Mouse (Mus musculus): ENCODE results near the gene Ldb3. TPM values are rescaled to one million over a fixed set of nuclear protein-coding genes. Genes with fewer than 3 reads are reported as not detected.
A peak's percentile ranks its signal among the peaks of the same experiment; 100 is the strongest.

Ldb3 gene
- total and polyA plus RNA-seq, 3 experiments: 0.01 TPM; not detected in 2

- peaks cover 2 to 5% of the 10 kb centered on the region in 2 experiments; a peak in 3 of 4 replicates for H3K4me1 ChIP-seq (ENCODE audit: control insufficient read depth in 1 of 2, insufficient read depth in 2 of 2, low read length in 2 of 2)
- no peak overlapping the region for H3K4me3 ChIP-seq (ENCODE audit: control insufficient read depth in 1 of 2, insufficient read depth in 1 of 2, low read depth in 2 of 2, low read length in 2 of 2)
- H3K27ac ChIP-seq (ENCODE audit: control insufficient read depth, low read depth, low read length): no peak overlapping the region
- TF ChIP-seq POLR2A (IDR thresholded peaks at IDR 0.05; ENCODE audit: control insufficient read depth in 1 of 2, insufficient read depth in 1 of 2, low read depth in 1 of 2, low read length in 2 of 2, poor library complexity in 1 of 2) (no peak), POLR2AphosphoS2 (IDR thresholded peaks at IDR 0.05; ENCODE audit: low read length) (no peak), BHLHE40 (IDR thresholded peaks at IDR 0.05; ENCODE audit: borderline replicate concordance, low read depth, low read length) (no peak), ETS1 (IDR thresholded peaks at IDR 0.05; ENCODE audit: low read depth, low read length) (no peak), POLR2AphosphoS5 (IDR thresholded peaks at IDR 0.05; ENCODE audit: borderline replicate concordance, low read depth, low read length) (no peak)
- no peaks in the 10 kb centered on the region; a peak in 1 of 4 replicates for H3K36me3 ChIP-seq (ENCODE audit: control insufficient read depth in 1 of 2, insufficient read depth in 2 of 2, low read length in 2 of 2)
- DNase-seq (ENCODE audit: low read depth, low spot score): no peak
- H3K9ac ChIP-seq (ENCODE audit: control insufficient read depth, low read depth, low read length, poor library complexity, severe bottlenecking): no peak overlapping the region
- no peaks in the 10 kb centered on the region; a peak in 2 of 4 replicates for H3K27me3 ChIP-seq (ENCODE audit: control insufficient read depth in 1 of 2, insufficient read depth in 2 of 2, low read length in 2 of 2)
- no peaks in the 10 kb centered on the region for H3K9me3 ChIP-seq (replicated peaks; ENCODE audit: insufficient read depth, low read length)
- no peaks in the 10 kb centered on the region for H3K79me2 ChIP-seq (ENCODE audit: control insufficient read depth, insufficient read depth, low read length, poor library complexity)
These were observed 76.6 kb downstream of the Ldb3 start for GRCm38 (mm10) chr14:34511901-34512300.

GRCm38 (mm10) chr14:34508842-34509439 is 79.5 kb downstream of the Ldb3 start:
- peak; percentile 40 for DNase-seq (ENCODE audit: low read depth, low spot score)
- Histone ChIP-seq H3K9me3 (replicated peaks; ENCODE audit: insufficient read depth, low read length) (no peaks in the 10 kb centered on the region), H3K79me2 (ENCODE audit: control insufficient read depth, insufficient read depth, low read length, poor library complexity) (no peaks in the 10 kb centered on the region), H3K4me1 (ENCODE audit: control insufficient read depth in 1 of 2, insufficient read depth in 2 of 2, low read length in 2 of 2) (peaks cover 2 to 5% of the 10 kb centered on the region in 2 experiments; a peak in 3 of 4 replicates), H3K27me3 (ENCODE audit: control insufficient read depth in 1 of 2, insufficient read depth in 2 of 2, low read length in 2 of 2) (no peaks in the 10 kb centered on the region; a peak in 1 of 4 replicates), H3K27ac (ENCODE audit: control insufficient read depth, low read depth, low read length) (no peak overlapping the region), H3K4me3 (ENCODE audit: control insufficient read depth in 1 of 2, insufficient read depth in 1 of 2, low read depth in 2 of 2, low read length in 2 of 2) (peak overlapping the region in 1 of 2 experiments; percentile 44; a peak in 3 of 4 replicates), H3K36me3 (ENCODE audit: control insufficient read depth in 1 of 2, insufficient read depth in 2 of 2, low read length in 2 of 2) (no peaks in the 10 kb centered on the region; a peak in 1 of 4 replicates), H3K9ac (ENCODE audit: control insufficient read depth, low read depth, low read length, poor library complexity, severe bottlenecking) (no peak overlapping the region)
- TF ChIP-seq MAX (IDR thresholded peaks at IDR 0.05; ENCODE audit: low read length) (peak; percentile 73), MXI1 (IDR thresholded peaks at IDR 0.05; ENCODE audit: low read depth, low read length) (0 out of 2 replicates have a peak, but pooled peaks have one; percentile 35), ZNF384 (IDR thresholded peaks at IDR 0.05; ENCODE audit: low read depth, low read length) (no peak)

DNA sequence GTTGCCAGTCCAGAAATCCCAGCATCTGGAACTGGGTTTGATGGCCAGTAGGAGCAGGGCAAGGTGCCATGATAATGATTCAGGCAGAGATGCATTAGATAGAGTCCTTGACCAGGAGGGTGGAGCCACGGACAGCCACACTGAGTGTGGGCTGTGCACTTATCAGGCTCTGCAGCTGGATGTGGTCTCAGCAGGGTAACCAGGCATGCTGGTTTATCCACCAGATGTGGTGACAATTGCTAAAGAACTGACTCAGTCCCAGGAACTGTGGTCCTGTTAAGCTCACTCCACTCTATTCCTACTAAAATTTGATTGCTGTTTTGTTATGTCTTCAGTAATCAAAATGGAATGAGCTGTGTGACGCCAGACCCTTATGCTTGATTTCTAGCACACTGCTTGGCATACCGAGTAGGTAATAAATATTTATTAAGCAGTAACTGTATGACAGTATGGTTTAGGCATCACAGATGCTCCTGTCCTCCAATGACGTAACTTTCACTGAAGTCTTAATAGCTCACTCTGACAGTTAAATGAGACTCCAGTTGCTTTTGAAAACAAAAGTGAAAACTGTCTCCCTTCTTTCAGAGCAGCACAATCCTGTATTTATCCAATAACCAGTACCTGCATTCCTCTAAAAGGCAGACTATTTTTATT is 80.2 kb downstream of the Ldb3 start:
- Histone ChIP-seq H3K27me3 (ENCODE audit: control insufficient read depth in 1 of 2, insufficient read depth in 2 of 2, low read length in 2 of 2) (no peaks in the 10 kb centered on the region; a peak in 1 of 4 replicates), H3K36me3 (ENCODE audit: control insufficient read depth in 1 of 2, insufficient read depth in 2 of 2, low read length in 2 of 2) (no peaks in the 10 kb centered on the region; a peak in 1 of 4 replicates), H3K79me2 (ENCODE audit: control insufficient read depth, insufficient read depth, low read length, poor library complexity) (no peaks in the 10 kb centered on the region), H3K9me3 (replicated peaks; ENCODE audit: insufficient read depth, low read length) (no peaks in the 10 kb centered on the region), H3K4me1 (ENCODE audit: control insufficient read depth in 1 of 2, insufficient read depth in 2 of 2, low read length in 2 of 2) (peaks cover 2 to 5% of the 10 kb centered on the region in 2 experiments; a peak in 3 of 4 replicates), H3K27ac (ENCODE audit: control insufficient read depth, low read depth, low read length) (no peak overlapping the region), H3K9ac (ENCODE audit: control insufficient read depth, low read depth, low read length, poor library complexity, severe bottlenecking) (no peak overlapping the region), H3K4me3 (ENCODE audit: control insufficient read depth in 1 of 2, insufficient read depth in 1 of 2, low read depth in 2 of 2, low read length in 2 of 2) (peak overlapping the region in 1 of 2 experiments; percentile 44; a peak in 2 of 4 replicates)
- DNase-seq (ENCODE audit: low read depth, low spot score): peak; percentile 56
- TF ChIP-seq CTCF (IDR thresholded peaks at IDR 0.05 in 2 of 3, conservative IDR thresholded peaks at IDR 0.05 in 1 of 3; ENCODE audit: control insufficient read depth in 1 of 3, insufficient read depth in 1 of 3, low read depth in 2 of 3, low read length in 3 of 3, poor library complexity in 1 of 3, severe bottlenecking in 1 of 3) (no peak), GATA1 (IDR thresholded peaks at IDR 0.05; ENCODE audit: low read depth, low read length) (peak; percentile 71), ELF1 (IDR thresholded peaks at IDR 0.05; ENCODE audit: low read depth, low read length) (no peak), TCF12 (IDR thresholded peaks at IDR 0.05; ENCODE audit: low read depth, low read length) (peak; percentile 67), ZC3H11A (IDR thresholded peaks at IDR 0.05; ENCODE audit: low read depth, low read length) (no peak), POLR2A (IDR thresholded peaks at IDR 0.05; ENCODE audit: control insufficient read depth in 1 of 2, insufficient read depth in 1 of 2, low read depth in 1 of 2, low read length in 2 of 2, poor library complexity in 1 of 2) (no peak), ETS1 (IDR thresholded peaks at IDR 0.05; ENCODE audit: low read depth, low read length) (no peak; the same call in 1 of the 2 replicates), MEF2A (IDR thresholded peaks at IDR 0.05; ENCODE audit: extremely low read depth, insufficient replicate concordance, low read depth, low read length, poor library complexity, severe bottlenecking) (no peak), TBP (IDR thresholded peaks at IDR 0.05; ENCODE audit: low read depth, low read length) (no peak), USF2 (IDR thresholded peaks at IDR 0.05; ENCODE audit: borderline replicate concordance in 1 of 2, insufficient read depth in 1 of 2, low read depth in 1 of 2, low read length in 2 of 2) (no peak), NRF1 (IDR thresholded peaks at IDR 0.05; ENCODE audit: insufficient read depth, low read depth, low read length, poor library complexity, severe bottlenecking) (no peak), JUND (IDR thresholded peaks at IDR 0.05; ENCODE audit: low read depth, low read length) (no peak), GABPA (IDR thresholded peaks at IDR 0.05; ENCODE audit: low read depth, low read length) (no peak), SMC3 (IDR thresholded peaks at IDR 0.05; ENCODE audit: low read depth, low read length) (no peak), CHD1 (IDR thresholded peaks at IDR 0.05; ENCODE audit: low read depth, low read length) (no peak), MAX (IDR thresholded peaks at IDR 0.05; ENCODE audit: low read length) (no peak), NELFE (IDR thresholded peaks at IDR 0.05; ENCODE audit: low read depth, low read length) (no peak)
